Mouse (Mus musculus) ovary, adult 10 weeks (tissue): ENCODE data around the gene Prr9. TPM values are rescaled to one million over a fixed set of nuclear protein-coding genes. Genes with fewer than 3 reads are reported as not detected.

ENCODE experiments used
- polyA plus RNA-seq: library from polyadenylated mRNA; stranded (reverse); fragments of 350-450 nt; fragmentation: Illumina TruSeq; extraction: RNeasy Lipid Tissue Mini Kit (QIAGEN cat#74804); gene quantifications from one replicate; pipeline ENCODE4 v1.2.3, GENCODE M21; 2014

The Prr9 gene
- polyA plus RNA-seq, result not detected

DNA sequence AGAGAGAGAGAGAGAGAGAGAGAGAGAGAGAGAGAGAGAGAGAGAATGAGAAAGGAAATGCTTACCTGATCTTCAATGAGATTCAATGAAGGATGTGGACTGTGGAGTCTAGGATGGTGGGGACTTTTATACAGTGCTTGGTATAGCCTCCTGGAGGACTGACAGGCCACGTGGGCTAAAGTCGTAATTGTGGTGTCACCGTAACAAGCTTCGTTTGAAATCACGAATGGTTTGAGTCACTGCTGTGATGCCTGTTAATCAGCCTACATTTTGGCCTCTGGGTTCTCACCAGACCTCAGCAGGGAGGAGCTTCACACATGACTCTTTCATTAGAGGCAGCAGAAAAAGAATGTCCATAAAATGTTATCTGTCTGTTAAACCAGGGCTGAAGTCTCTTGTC lies at the start of gene Prr9:
Prr9 (minus strand) TSS at position 101 of the 400 bp plus-strand sequence.

DNA sequence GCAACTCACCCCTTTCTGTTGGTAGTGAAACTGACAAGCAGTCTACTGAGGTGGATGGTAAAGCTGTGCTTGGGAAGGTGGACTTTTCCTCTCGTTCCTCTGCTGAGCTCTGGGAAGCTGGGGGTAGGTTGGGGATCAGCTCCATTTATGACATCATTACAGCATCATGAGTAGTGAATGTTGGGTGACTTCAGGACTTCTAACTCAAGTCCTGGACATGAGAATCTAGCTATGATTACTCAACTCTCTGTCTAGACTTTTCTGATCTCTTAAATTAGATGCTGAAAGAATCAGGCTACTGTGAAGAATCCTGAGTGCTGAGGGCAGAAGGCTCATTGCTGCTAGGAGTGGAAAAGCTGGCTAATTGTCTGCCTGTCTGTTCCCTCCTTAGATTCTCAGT lies 18.9 kb upstream of the Prr9 start, which contains the start of gene Lelp1:
Lelp1 (minus strand) TSS at position 101 of the 400 bp plus-strand sequence.

DNA sequence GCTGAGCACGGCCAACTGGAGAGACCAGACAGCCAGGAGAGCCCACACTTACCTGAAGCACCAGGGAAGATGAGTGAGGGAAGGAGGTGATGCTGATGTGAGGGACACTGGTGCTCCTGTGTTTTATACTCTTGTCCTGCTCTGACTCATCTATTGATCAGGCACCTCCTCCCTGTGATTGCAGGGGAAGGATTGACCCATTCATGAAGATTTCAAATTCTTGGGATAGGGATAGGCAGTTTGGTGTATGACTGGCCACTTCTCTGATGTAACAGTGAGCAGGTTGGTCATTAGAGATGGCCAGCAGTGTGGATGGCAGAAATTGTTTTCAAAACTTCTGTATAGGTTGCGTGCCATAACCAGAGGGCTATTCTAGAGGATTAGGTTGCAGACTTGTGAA lies 40.7 kb downstream of the Prr9 start, which contains the start of gene Lor:
Lor (minus strand) TSS at position 101 of the 400 bp plus-strand sequence.

Other genes starting within 250 kb of the Prr9 start
- not detected for gene Pglyrp3, start 109.4 kb downstream of the Prr9 start, polyA plus RNA-seq
- gene Lor, start 40.8 kb downstream of the Prr9 start, polyA plus RNA-seq, result not detected
- gene Lelp1, start 18.8 kb upstream of the Prr9 start, polyA plus RNA-seq, result not detected
- not detected for gene Sprr2a1, start 91.9 kb upstream of the Prr9 start, polyA plus RNA-seq
- 0.20 TPM for gene Sprr2a2, start 92.0 kb upstream of the Prr9 start, polyA plus RNA-seq
- not detected for gene Sprr2a3, start 161.5 kb upstream of the Prr9 start, polyA plus RNA-seq
- gene Sprr2b, start 192.7 kb upstream of the Prr9 start, polyA plus RNA-seq, result not detected
- not detected for gene Sprr2d, start 215.2 kb upstream of the Prr9 start, polyA plus RNA-seq
- not detected for gene Sprr2e, start 228.2 kb upstream of the Prr9 start, polyA plus RNA-seq
- not detected for gene Sprr2f, start 241.2 kb upstream of the Prr9 start, polyA plus RNA-seq